In the genomic region with DNA sequence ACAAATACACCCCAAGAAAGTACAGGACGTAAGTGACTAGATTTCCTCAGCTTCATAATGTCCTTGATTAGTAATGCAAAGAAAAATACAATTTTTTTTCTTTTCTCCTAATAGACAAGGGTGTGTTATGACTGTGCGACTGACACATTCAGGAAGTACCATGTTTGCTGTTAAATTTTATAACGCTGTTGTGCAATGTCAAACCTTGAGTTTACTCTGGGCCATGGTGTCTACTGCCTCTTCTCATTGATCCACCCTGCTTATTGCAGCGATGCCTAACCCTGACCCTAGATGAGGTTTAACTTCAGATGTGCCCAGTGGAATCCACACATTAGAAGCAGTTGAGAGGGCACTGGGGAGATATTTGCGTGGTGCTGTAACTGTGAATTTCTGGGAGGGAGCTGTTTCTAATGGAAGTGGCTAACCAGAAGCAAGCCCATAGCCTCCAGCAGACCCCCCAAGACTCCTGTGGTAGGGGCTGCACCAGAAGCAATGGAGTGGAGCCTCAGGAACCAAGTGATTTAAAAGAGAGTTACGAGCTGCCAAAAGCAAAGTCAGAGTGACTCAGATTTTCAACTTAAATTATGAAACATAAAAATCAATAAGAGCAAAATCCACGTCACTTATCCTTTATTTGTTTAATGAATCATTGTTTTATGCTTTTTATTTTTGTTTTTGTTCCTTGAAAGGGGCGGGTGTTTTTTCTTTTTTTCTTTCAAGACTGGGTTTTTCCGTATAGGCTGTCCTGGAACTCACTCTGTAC, we compare ENCODE assay signal across 18 mouse cellular contexts. TPM values are rescaled to one million over a fixed set of nuclear protein-coding genes. Genes with fewer than 3 reads are reported as not detected.
DNase-seq lines count a peak whose midpoint lies in the region; ATAC-seq and TF ChIP-seq lines count a peak whose summit lies in the region.
"Had no signal": no experiment of that assay in that cellular context is flagged by ENCODE, and none has a peak within 500 bp of the region (broad histone marks: within the 10 kb centered on the region; RNA-seq: fewer than 3 reads in every experiment).

No protein-coding gene starts in this region.

- no peak overlapping the region for H3K4me2 ChIP-seq in liver, embryonic 11.5 days
- no peak overlapping the region for H3K4me2 ChIP-seq in liver, embryonic 16.5 days (ENCODE audit: low read depth, low read length)
- H3K4me2 ChIP-seq: hindbrain, embryonic 14.5 days; limb, embryonic 13.5 days; neural tube, embryonic 12.5 days had no signal

- ATAC-seq in liver, embryonic 11.5 days (replicated peaks; ENCODE audit: low FRiP score), result no peak
- ATAC-seq in granulocyte monocyte progenitor cell, adult 5-6 weeks (replicated peaks; ENCODE audit: poor library complexity, severe bottlenecking), result peak; percentile 93
- peak; percentile 66 for ATAC-seq in liver, embryonic 16.5 days (ENCODE audit: low read depth)

- no peaks in the 10 kb centered on the region for H3K79me2 ChIP-seq in liver, adult 2 months (ENCODE audit: control insufficient read depth, insufficient read depth, low read length)

- H3K27ac ChIP-seq in liver, adult 2 months (replicated peaks; ENCODE audit: insufficient read depth, low read depth, low read length), result peak overlapping the region; percentile 100
- no peak overlapping the region for H3K27ac ChIP-seq in liver, embryonic 11.5 days (ENCODE audit: low read depth, low read length)
- H3K27ac ChIP-seq in liver, embryonic 16.5 days (ENCODE audit: low read length), result no peak overlapping the region
- H3K27ac ChIP-seq in kidney, adult 2 months (ENCODE audit: insufficient read depth, low read depth, low read length), result no peak overlapping the region
- H3K27ac ChIP-seq in midbrain, embryonic 10.5 days (replicated peaks), result no peak overlapping the region
- H3K27ac ChIP-seq: heart, embryonic 10.5 days; hindbrain, embryonic 14.5 days; limb, embryonic 13.5 days; neural tube, embryonic 12.5 days had no signal

- H3K4me3 ChIP-seq in liver, adult 2 months (ENCODE audit: insufficient read depth, low read depth, low read length), result no peak overlapping the region
- H3K4me3 ChIP-seq in liver, embryonic 11.5 days (ENCODE audit: low read depth, low read length), result no peak overlapping the region
- no peak overlapping the region for H3K4me3 ChIP-seq in liver, embryonic 16.5 days (ENCODE audit: low read depth, low read length)
- H3K4me3 ChIP-seq in kidney, adult 2 months (ENCODE audit: insufficient read depth, low read depth, low read length), result no peak overlapping the region
- no peak overlapping the region for H3K4me3 ChIP-seq in midbrain, embryonic 10.5 days
- H3K4me3 ChIP-seq: heart, embryonic 10.5 days; limb, embryonic 13.5 days; neural tube, embryonic 12.5 days had no signal

- H3K9ac ChIP-seq in liver, adult 2 months (ENCODE audit: low read depth, low read length), result peak overlapping the region; percentile 60
- no peak overlapping the region for H3K9ac ChIP-seq in liver, embryonic 11.5 days (ENCODE audit: low read depth, low read length)
- H3K9ac ChIP-seq in liver, embryonic 16.5 days (ENCODE audit: low read depth, low read length), result no peak overlapping the region
- H3K9ac ChIP-seq: hindbrain, embryonic 14.5 days; limb, embryonic 13.5 days; neural tube, embryonic 12.5 days had no signal

- no peak for TF ChIP-seq POLR2A in liver, adult 2 months (IDR thresholded peaks at IDR 0.05; ENCODE audit: extremely low read depth, insufficient read depth, low read length)
- no peak for TF ChIP-seq POLR2A in kidney, adult 2 months (IDR thresholded peaks at IDR 0.05; ENCODE audit: low read depth, low read length)

- no peaks in the 10 kb centered on the region for H3K9me3 ChIP-seq in liver, embryonic 11.5 days (ENCODE audit: control insufficient read depth, low read length)
- no peaks in the 10 kb centered on the region for H3K9me3 ChIP-seq in liver, embryonic 16.5 days (replicated peaks; ENCODE audit: control insufficient read depth, low read length)
- no peaks in the 10 kb centered on the region for H3K9me3 ChIP-seq in midbrain, embryonic 10.5 days (replicated peaks)
- H3K9me3 ChIP-seq: heart, embryonic 10.5 days; limb, embryonic 13.5 days; neural tube, embryonic 12.5 days had no signal

- H3K27me3 ChIP-seq in liver, adult 2 months (ENCODE audit: control insufficient read depth, insufficient read depth, low read length), result no peaks in the 10 kb centered on the region
- H3K27me3 ChIP-seq in liver, embryonic 11.5 days (replicated peaks; ENCODE audit: control insufficient read depth, insufficient read depth, low read length), result no peaks in the 10 kb centered on the region
- H3K27me3 ChIP-seq in liver, embryonic 16.5 days (ENCODE audit: control insufficient read depth, insufficient read depth, low read depth, low read length), result no peaks in the 10 kb centered on the region
- no peaks in the 10 kb centered on the region for H3K27me3 ChIP-seq in kidney, adult 2 months (replicated peaks; ENCODE audit: control insufficient read depth, insufficient read depth, low read length)
- H3K27me3 ChIP-seq in midbrain, embryonic 10.5 days (ENCODE audit: low read depth, poor library complexity, severe bottlenecking), result no peaks in the 10 kb centered on the region
- H3K27me3 ChIP-seq: limb, embryonic 13.5 days; neural tube, embryonic 12.5 days had no signal

- WGBS in liver, adult 2 months, result 26% methylated on average over 9 of the region's 9 CpGs
- 78% methylated on average over 9 of the region's 9 CpGs for WGBS in liver, embryonic 11.5 days
- WGBS in liver, embryonic 16.5 days (ENCODE audit: insufficient replicate concordance), result 54% methylated on average over 9 of the region's 9 CpGs
- 92% methylated on average over 9 of the region's 9 CpGs for WGBS in kidney, adult 2 months
- 90% methylated on average over 9 of the region's 9 CpGs for whole genome bisulfite sequencing in midbrain, embryonic 10.5 days

- no peak for TF ChIP-seq CTCF in liver, adult 2 months (IDR thresholded peaks at IDR 0.05; ENCODE audit: low read depth, low read length)
- no peak for TF ChIP-seq CTCF in kidney, adult 2 months (conservative IDR thresholded peaks at IDR 0.05; ENCODE audit: insufficient read depth, insufficient read length, low read depth, low read length)

- no peaks in the 10 kb centered on the region for H3K36me3 ChIP-seq in liver, adult 2 months (ENCODE audit: control insufficient read depth, insufficient read depth, low read length)
- H3K36me3 ChIP-seq in liver, embryonic 11.5 days (ENCODE audit: control insufficient read depth, insufficient read depth, low read length), result no peaks in the 10 kb centered on the region
- no peaks in the 10 kb centered on the region for H3K36me3 ChIP-seq in liver, embryonic 16.5 days (ENCODE audit: control insufficient read depth, insufficient read depth)
- no peaks in the 10 kb centered on the region for H3K36me3 ChIP-seq in kidney, adult 2 months (ENCODE audit: control insufficient read depth, insufficient read depth, low read length)
- no peaks in the 10 kb centered on the region for H3K36me3 ChIP-seq in midbrain, embryonic 10.5 days
- H3K36me3 ChIP-seq: heart, embryonic 10.5 days; limb, embryonic 13.5 days; neural tube, embryonic 12.5 days had no signal

- DNase-seq in liver, adult 2 months (ENCODE audit: extremely low read depth, low read depth, low spot score), result peak; percentile 95
- no peak for DNase-seq in liver, embryonic 11.5 days (ENCODE audit: low spot score)
- DNase-seq in spleen, adult 18-20 months, result no peak
- no peak for DNase-seq in frontal cortex, postnatal 25 days (ENCODE audit: low spot score in 2 of 2)
- no peak for DNase-seq in kidney, adult 2 months
- no peak for DNase-seq in midbrain, embryonic 10.5 days (ENCODE audit: low spot score)
- DNase-seq: cerebellum, adult 9-10 months; gastrocnemius, postnatal 10 days; heart, postnatal 10 days; kidney, adult 18-20 months; kidney, postnatal 25 days; lung, postnatal 14 days had no signal

- peaks cover 33% of the 10 kb centered on the region for H3K4me1 ChIP-seq in liver, adult 2 months (ENCODE audit: control insufficient read depth, insufficient read depth, low read length)
- H3K4me1 ChIP-seq in liver, embryonic 11.5 days (replicated peaks; ENCODE audit: control insufficient read depth, insufficient read depth, low read length), result no peaks in the 10 kb centered on the region
- H3K4me1 ChIP-seq in liver, embryonic 16.5 days (ENCODE audit: control insufficient read depth, low read depth, low read length), result no peaks in the 10 kb centered on the region; the same call in 1 of the 2 replicates
- peaks cover 10% of the 10 kb centered on the region; the same call in 1 of the 2 replicates for H3K4me1 ChIP-seq in kidney, adult 2 months (ENCODE audit: control insufficient read depth, insufficient read depth, low read length)
- no peaks in the 10 kb centered on the region for H3K4me1 ChIP-seq in midbrain, embryonic 10.5 days
- H3K4me1 ChIP-seq: neural tube, embryonic 12.5 days had no signal

RNA-seq across cellular contexts. Expression of a gene that starts 51.3 kb away (rescaled TPM):
- total RNA-seq in liver, adult 2 months (2014; rRNA removed), result 29.3 and 29.9 TPM in 2 replicates
- polyA plus RNA-seq in liver, adult 2 months (2012; rRNA removed), result 45.5 and 48.4 TPM in 2 replicates
- polyA plus RNA-seq in liver, embryonic 11.5 days (2014; fragmentation: Nextera tagmentation; extraction: Ambion mirVana), result 37.6 and 40.3 TPM in 2 replicates
- 11.6 and 12.2 TPM in 2 replicates for total RNA-seq in granulocyte monocyte progenitor cell, adult 5-6 weeks (2014; fragmentation: Nextera tagmentation)
- total RNA-seq in granulocyte monocyte progenitor cell, adult 5-6 weeks (2017), result 20.0 and 26.9 TPM in 2 replicates
- 25.1 and 29.0 TPM in 2 replicates for polyA plus RNA-seq in liver, embryonic 16.5 days (2015; fragmentation: Nextera tagmentation; extraction: Ambion mirVana)
- polyA plus RNA-seq in kidney, adult 2 months (2012; rRNA removed), result 46.6 and 50.5 TPM in 2 replicates
- 52.1 and 66.0 TPM in 2 replicates for polyA plus RNA-seq in midbrain, embryonic 10.5 days (2016; fragmentation: Nextera tagmentation; extraction: Ambion mirVana)
